Comparison of ENCODE assay signal across 18 mouse cellular contexts in genomic region chr4:125560806-125561205, GRCm38 (mm10).
"Had no signal": no experiment of that assay in that cellular context is flagged by ENCODE, and none has a peak within 500 bp of the region (broad histone marks: within the 10 kb centered on the region; RNA-seq: fewer than 3 reads in every experiment).

No protein-coding gene starts in this region.

- DNase-seq: kidney, adult 9 months; kidney, postnatal 4 days; liver; liver, embryonic 13.5 days; liver, postnatal 0 days; lung, postnatal 14 days; right cerebral cortex, postnatal 4 days; spleen, adult 18-20 months; thymus, adult 2 months; thymus, postnatal 25 days had no signal

- H3K4me3 ChIP-seq: layer of hippocampus, adult 2 months; limb, embryonic 12.5 days; liver, embryonic 13.5 days; lung, embryonic 15.5 days; megakaryocyte, embryonic 14.5 days; stomach, embryonic 15.5 days had no signal

- H3K9ac ChIP-seq: limb, embryonic 12.5 days; liver, embryonic 13.5 days; liver, postnatal 0 days; lung, embryonic 15.5 days; stomach, embryonic 15.5 days had no signal

- H3K9me3 ChIP-seq: limb, embryonic 12.5 days; liver, embryonic 13.5 days; lung, embryonic 15.5 days; megakaryocyte, embryonic 14.5 days; stomach, embryonic 15.5 days had no signal

- H3K4me1 ChIP-seq: liver, embryonic 13.5 days; lung, embryonic 15.5 days; megakaryocyte, embryonic 14.5 days; stomach, embryonic 15.5 days had no signal

- ATAC-seq: liver, postnatal 0 days had no signal

- H3K4me2 ChIP-seq: limb, embryonic 12.5 days; liver, embryonic 13.5 days; lung, embryonic 15.5 days; midbrain, embryonic 11.5 days; stomach, embryonic 15.5 days had no signal

- H3K27me3 ChIP-seq: liver, embryonic 13.5 days; lung, embryonic 15.5 days; stomach, embryonic 15.5 days had no signal

- H3K27ac ChIP-seq: kidney, postnatal 0 days; layer of hippocampus, adult 2 months; limb, embryonic 12.5 days; liver, embryonic 13.5 days; lung, embryonic 15.5 days; macrophage; stomach, embryonic 15.5 days had no signal

- H3K36me3 ChIP-seq: limb, embryonic 12.5 days; liver, embryonic 13.5 days; lung, embryonic 15.5 days; stomach, embryonic 15.5 days had no signal
